Mouse (Mus musculus): ENCODE data around the gene Adgrb2.

Gene Adgrb2

GRCm38 (mm10) chr4:129989925-129990324, 5.3 kb downstream of the Adgrb2 start:
- DNase-seq: no peak

- DNase-seq: no peak
These were observed 8.1 kb downstream of the Adgrb2 start for GRCm38 (mm10) chr4:129992720-129993119.

DNA sequence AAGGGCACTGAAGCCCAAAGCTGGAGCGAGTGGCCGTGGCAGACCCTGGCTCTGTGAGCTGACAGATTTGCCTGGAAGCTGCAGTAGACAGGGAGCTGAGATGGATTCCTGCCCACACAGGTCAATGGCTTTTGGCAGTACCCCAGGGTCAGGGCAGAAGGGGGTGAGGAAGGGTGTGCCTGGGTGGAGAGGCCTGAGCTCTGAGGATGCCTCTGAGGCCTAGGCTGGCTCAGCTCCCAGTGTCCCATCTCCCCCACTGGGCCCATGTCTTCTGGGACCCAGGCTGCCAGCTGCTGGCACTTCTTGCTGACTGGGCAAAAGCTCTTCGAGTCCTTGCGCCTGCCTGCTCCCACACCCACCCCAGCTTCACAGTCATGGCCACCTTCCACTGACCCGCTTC, 8.5 kb downstream of the Adgrb2 start:
- no peak for DNase-seq

- no peak for DNase-seq
These were observed 9.4 kb downstream of the Adgrb2 start for GRCm38 (mm10) chr4:129993944-129994695.

DNA sequence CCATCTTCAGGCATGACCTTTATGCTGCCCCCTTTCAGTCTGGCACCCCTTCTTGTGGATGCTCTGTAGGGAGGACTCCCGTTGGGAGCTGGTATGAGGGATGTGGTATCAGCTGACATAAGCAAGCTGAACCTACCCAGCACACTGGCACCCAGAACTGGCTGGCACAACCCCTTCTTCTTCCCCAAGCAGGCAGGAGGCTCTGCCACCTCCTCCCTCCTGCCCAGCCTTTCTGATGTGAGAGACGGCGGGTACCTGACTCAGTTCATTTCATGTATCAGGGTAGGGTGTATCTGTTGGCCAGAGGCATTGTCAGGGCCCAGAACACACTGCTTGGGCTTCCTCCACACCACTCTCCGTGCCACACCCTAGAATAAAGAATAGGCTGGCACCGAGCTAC, 10.1 kb downstream of the Adgrb2 start:
- DNase-seq: no peak

GRCm38 (mm10) chr4:129995255-129995654, 10.6 kb downstream of the Adgrb2 start:
- no peak for DNase-seq

- no peak for DNase-seq
These were observed 11.3 kb downstream of the Adgrb2 start for GRCm38 (mm10) chr4:129996015-129996414.

GRCm38 (mm10) chr4:129998124-129998523, 13.5 kb downstream of the Adgrb2 start:
- DNase-seq: no peak

DNA sequence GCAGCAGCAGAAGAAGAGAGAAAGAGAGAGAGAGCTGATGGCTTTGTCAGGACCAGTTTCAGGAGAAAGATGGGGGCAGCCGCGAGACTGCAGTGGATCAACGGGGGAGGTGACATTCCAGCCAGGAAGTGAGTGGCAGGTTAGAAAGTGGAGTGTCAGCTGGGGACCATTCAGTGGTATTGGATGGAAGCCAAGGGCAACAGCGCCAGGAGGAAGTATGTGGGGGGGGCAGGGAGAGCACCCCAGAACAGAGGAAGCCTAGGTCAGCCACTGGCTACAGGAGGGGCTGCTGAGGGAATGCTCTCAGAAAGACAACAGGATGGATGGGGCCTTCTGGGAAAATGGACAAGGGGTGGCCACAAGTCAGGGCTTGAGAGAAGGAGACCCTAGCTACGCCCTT, 17.0 kb downstream of the Adgrb2 start:
- no peak for DNase-seq

GRCm38 (mm10) chr4:130002157-130002556, 17.5 kb downstream of the Adgrb2 start:
- DNase-seq: no peak

- DNase-seq: no peak
These were observed 20.9 kb downstream of the Adgrb2 start for GRCm38 (mm10) chr4:130005593-130005992.

DNA sequence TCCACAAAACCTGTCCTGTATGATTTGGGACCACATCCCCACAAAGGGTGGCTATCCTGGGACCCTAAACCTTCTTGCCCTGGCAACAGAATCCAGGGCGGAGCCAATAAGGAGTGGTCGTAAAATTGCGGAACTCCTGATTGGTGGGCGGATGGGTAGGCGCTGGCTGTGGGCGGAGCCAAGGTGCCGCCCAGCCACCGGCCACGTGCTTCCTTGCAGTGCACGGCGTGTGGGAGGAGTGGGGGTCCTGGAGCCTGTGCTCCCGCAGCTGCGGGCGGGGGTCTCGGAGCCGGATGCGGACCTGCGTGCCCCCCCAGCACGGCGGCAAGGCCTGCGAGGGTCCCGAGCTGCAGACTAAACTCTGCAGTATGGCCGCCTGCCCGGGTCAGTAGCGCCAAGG, 21.9 kb downstream of the Adgrb2 start:
- DNase-seq: peak; percentile 21

DNA sequence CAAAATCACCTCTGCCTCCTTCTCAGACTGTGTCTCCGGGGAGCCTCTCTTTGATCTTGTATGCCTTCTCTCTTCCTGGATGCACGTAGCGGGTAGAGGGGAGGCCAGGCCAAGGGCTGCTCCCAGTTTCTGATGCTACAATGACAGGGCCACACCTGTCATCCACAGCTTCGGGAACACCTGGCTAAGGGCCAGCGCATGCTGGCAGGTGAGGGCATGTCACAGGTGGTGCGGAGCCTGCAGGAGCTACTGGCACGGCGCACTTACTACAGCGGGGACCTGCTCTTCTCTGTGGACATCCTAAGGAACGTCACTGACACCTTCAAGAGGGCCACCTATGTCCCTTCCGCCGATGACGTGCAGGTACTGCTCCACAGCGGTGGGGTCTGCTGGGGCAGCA, 24.4 kb downstream of the Adgrb2 start:
- DNase-seq: no peak

DNA sequence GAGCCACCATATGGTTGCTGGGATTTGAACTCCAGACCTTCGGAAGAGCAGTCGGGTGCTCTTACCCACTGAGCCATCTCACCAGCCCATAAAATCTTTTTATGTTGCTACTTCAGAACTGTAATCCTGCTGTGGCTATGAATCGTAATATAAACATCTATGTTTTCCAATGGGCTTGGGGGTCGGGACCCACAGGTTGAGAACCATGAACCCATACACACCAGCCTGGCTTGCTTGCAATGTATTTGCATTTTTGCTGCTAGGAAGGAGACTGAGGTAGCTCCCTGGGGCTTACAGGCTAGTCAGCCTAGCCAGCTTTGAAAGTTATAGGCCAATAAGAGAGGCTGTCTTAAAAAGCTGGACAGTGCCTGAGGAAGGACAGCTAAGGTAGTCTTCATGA, 26.1 kb downstream of the Adgrb2 start:
- DNase-seq: no peak

DNA sequence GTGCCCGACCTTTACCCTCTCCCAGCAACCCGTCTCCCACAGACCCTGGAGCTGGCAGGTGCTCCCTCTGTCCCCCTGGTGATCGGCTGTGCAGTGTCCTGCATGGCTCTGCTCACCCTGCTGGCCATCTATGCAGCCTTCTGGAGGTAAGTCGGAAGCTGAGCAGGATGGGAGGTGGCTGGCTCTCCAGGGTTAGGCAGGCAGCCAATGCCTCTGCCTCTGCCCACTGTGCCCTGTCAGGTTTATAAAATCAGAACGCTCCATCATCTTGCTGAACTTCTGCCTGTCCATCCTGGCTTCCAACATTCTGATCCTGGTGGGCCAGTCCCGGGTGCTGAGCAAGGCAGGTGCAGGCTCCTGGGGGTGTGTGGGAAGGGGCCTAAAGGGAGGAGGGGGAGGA, 27.6 kb downstream of the Adgrb2 start:
- DNase-seq: no peak

DNA sequence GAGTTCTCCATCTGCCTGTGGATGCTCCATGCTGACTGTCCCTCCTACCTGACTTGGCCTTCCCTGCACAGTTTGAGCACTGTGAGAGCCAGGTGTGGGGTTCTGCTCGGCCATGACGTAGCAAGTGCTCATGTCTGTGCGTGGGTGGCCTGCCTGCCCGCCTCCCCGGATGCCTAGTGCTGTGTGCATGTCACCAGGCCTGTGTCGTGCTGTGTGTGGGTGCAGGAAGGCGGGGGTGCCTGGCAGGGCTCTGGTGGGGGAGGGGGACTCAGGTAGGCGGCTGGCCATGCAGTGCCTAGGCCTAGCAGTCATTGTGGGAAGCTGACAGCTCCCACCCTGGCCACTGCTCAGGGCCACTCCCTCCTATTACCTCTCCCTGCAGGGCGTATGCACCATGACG, 28.4 kb downstream of the Adgrb2 start:
- no peak for DNase-seq

- DNase-seq: no peak
These were observed 31.3 kb downstream of the Adgrb2 start for GRCm38 (mm10) chr4:130016010-130016409.

GRCm38 (mm10) chr4:130017036-130017674, 32.5 kb downstream of the Adgrb2 start:
- peak; percentile 54 for DNase-seq

- no peak for DNase-seq
These were observed 38.3 kb downstream of the Adgrb2 start for GRCm38 (mm10) chr4:130022952-130023351.

DNA sequence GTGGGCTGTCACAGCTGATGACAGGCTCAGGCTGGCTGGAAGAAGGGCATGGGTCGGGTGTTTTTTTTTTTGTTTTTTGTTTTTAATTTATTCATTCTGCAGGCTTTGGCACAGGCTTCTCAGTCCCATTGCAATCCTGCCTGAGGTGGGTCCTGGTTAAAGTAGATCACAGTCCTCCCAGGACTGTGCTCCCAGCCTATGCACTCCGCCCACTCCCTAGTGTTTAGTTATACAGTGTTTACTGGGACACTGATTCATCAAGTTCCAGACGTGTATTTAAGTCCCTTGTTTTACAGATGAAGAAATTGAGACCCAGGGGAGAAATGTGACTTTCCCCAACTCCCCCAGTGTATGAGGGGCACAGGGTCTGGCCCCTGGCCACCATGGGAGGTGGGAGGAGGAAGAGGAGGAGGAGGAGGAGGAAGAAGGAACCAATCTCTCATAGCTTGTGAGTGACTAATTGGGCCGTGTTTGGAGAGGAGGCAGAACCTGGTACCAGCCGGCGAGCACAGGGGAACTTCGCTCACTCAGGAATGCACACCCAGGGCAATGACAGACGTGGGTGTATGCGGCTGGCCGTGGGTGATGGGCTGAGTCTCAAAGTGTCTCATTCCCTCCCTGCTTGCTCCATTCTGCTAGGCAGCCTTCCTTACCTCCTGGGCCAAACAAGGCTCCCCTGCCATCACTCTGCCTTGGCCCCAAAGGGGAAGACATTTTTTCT, 39.0 kb downstream of the Adgrb2 start:
- no peak for DNase-seq

DNA sequence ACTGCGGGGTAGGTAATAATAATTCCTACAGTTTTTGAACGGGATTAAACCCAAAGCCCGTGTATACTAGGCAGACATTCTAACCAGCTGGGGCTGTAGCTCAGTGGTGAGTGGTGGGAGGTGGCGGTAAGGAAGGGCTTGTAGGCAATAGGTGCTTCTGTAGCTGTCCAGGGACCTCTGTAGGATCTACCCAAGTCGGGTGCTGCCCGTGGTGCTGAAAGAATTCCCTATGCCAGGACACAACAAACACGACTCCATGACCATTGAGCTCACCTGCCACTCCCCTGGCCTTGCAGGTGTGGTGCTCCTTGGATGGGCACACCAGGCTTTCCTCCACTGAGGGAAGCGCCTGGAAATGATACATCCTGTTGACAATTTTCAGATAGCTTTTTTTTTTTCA, 40.9 kb downstream of the Adgrb2 start:
- DNase-seq: no peak

- DNase-seq: no peak
These were observed 46.5 kb downstream of the Adgrb2 start for GRCm38 (mm10) chr4:130031146-130031545.

GRCm38 (mm10) chr4:130033496-130033895, 48.8 kb downstream of the Adgrb2 start:
- no peak for DNase-seq

- peak; percentile 37 for DNase-seq
These were observed 51.4 kb downstream of the Adgrb2 start for GRCm38 (mm10) chr4:130036112-130036511.

Data from thymus, postnatal 25 days (tissue).